Mouse (Mus musculus): ENCODE measurements around the gene Dlg2. TPM values are rescaled to one million over a fixed set of nuclear protein-coding genes. Genes with fewer than 3 reads are reported as not detected.

The Dlg2 gene
- total RNA-seq, 4 experiments from 2014 or later, result 216 to 253 (median 244) TPM

- no peak for DNase-seq (ENCODE audit: low spot score in 2 of 2)
These were observed 1963.3 kb downstream of the Dlg2 start for GRCm38 (mm10) chr7:92439503-92440487.

- DNase-seq (ENCODE audit: low spot score in 2 of 2), result no peak
These were observed 1965.1 kb downstream of the Dlg2 start for GRCm38 (mm10) chr7:92441611-92442010.

- DNase-seq (ENCODE audit: low spot score in 2 of 2), result no peak
These were observed 1965.6 kb downstream of the Dlg2 start for GRCm38 (mm10) chr7:92442082-92442481.

GRCm38 (mm10) chr7:92447938-92448337, 1971.5 kb downstream of the Dlg2 start:
- no peak for DNase-seq (ENCODE audit: low spot score in 2 of 2)

- no peak for DNase-seq (ENCODE audit: low spot score in 2 of 2)
These were observed 1972.5 kb downstream of the Dlg2 start for GRCm38 (mm10) chr7:92448782-92449575.

GRCm38 (mm10) chr7:92454176-92454575, 1977.7 kb downstream of the Dlg2 start:
- DNase-seq (ENCODE audit: low spot score in 2 of 2), result no peak

- no peak for DNase-seq (ENCODE audit: low spot score in 2 of 2)
These were observed 1979.5 kb downstream of the Dlg2 start for GRCm38 (mm10) chr7:92455927-92456326.

GRCm38 (mm10) chr7:92457791-92458190, 1981.3 kb downstream of the Dlg2 start:
- DNase-seq (ENCODE audit: low spot score in 2 of 2), result no peak

GRCm38 (mm10) chr7:92458308-92458707, 1981.8 kb downstream of the Dlg2 start:
- DNase-seq (ENCODE audit: low spot score in 2 of 2), result no peak

- peak; percentile 63 to 71 for DNase-seq (ENCODE audit: low spot score in 2 of 2)
These were observed 1984.1 kb downstream of the Dlg2 start for GRCm38 (mm10) chr7:92460578-92460977.

- DNase-seq (ENCODE audit: low spot score in 2 of 2), result no peak
These were observed 1984.8 kb downstream of the Dlg2 start for GRCm38 (mm10) chr7:92461256-92461655.

- no peak for DNase-seq (ENCODE audit: low spot score in 2 of 2)
These were observed 1986.8 kb downstream of the Dlg2 start for GRCm38 (mm10) chr7:92463080-92463877.

- no peak for DNase-seq (ENCODE audit: low spot score in 2 of 2)
These were observed 1987.8 kb downstream of the Dlg2 start for GRCm38 (mm10) chr7:92464290-92464689.

GRCm38 (mm10) chr7:92479143-92479542, 2002.7 kb downstream of the Dlg2 start:
- no peak for DNase-seq (ENCODE audit: low spot score in 2 of 2)

- no peak for DNase-seq (ENCODE audit: low spot score in 2 of 2)
These were observed 2003.3 kb downstream of the Dlg2 start for GRCm38 (mm10) chr7:92479748-92480147.

- no peak for DNase-seq (ENCODE audit: low spot score in 2 of 2)
These were observed 2006.9 kb downstream of the Dlg2 start for GRCm38 (mm10) chr7:92483346-92483745.

- no peak for DNase-seq (ENCODE audit: low spot score in 2 of 2)
These were observed 2009.6 kb downstream of the Dlg2 start for GRCm38 (mm10) chr7:92485881-92486710.

- DNase-seq (ENCODE audit: low spot score in 2 of 2), result no peak
These were observed 2010.4 kb downstream of the Dlg2 start for GRCm38 (mm10) chr7:92486878-92487277.

GRCm38 (mm10) chr7:92492262-92492661, 2015.8 kb downstream of the Dlg2 start:
- no peak for DNase-seq (ENCODE audit: low spot score in 2 of 2)

GRCm38 (mm10) chr7:92493521-92493920, 2017.0 kb downstream of the Dlg2 start:
- no peak for DNase-seq (ENCODE audit: low spot score in 2 of 2)
